Mouse (Mus musculus): ENCODE measurements around the gene Brd3. TPM values are rescaled to one million over a fixed set of nuclear protein-coding genes. Genes with fewer than 3 reads are reported as not detected.

Gene Brd3
- polyA plus RNA-seq, 1 experiment from 2014 or later, result 126 TPM

DNA sequence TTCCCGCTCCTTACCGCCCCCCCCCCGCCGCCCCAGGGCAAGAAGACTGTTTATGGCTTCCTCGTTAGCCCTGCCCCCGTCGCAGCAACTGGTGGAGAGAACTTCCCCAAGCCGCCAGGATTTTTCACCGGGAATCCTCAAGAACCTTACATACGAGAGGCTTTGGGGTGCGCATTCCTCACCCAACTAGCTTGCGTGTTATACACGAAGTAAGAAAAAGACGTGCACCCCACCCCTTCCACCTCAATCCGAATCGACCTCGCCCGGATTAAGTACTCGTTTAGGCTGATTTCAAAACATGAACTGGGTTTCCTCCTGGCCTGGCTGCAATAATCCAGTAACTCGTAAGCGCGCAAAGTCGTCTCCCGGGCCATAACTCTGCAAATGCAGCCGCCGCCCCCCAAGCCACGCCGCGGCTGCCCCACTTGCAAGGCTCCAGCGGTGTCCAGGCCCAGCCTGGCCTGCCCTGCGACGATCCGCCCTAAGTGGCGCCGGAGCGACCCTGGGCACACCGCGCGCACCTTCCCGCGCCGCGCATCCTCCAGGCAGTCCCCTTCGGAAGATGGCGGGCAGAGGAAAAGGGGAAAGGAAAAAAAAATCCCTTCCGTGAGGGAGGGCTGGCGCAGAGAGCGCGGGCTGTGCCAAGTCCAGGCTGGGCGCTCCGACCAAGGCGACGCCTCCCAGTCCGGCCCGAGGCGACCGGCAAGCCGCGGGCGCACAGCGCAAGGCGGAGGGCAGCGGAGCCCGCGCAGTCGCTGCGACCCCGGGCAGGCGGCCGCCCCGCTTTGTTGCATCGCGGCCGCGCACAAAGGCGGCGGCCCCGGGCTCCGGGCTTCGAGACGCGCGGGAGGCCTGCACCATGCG is 32.6 kb downstream of the Brd3 start:
- Histone ChIP-seq H3K4me1 (ENCODE audit: insufficient read depth) (peaks cover 15% of the 10 kb centered on the region; the same call in 1 of the 2 replicates), H3K36me3 (ENCODE audit: insufficient read depth) (peaks cover 26% of the 10 kb centered on the region), H3K4me3 (ENCODE audit: low read depth, low read length) (peak overlapping the region; percentile 97), H3K27ac (ENCODE audit: low read depth) (peak overlapping the region; percentile 97), H3K9me3 (ENCODE audit: low read depth, low read length) (no peaks in the 10 kb centered on the region), H3K4me2 (peak overlapping the region; percentile 97), H3K27me3 (ENCODE audit: insufficient read depth, low read length) (no peaks in the 10 kb centered on the region), H3K9ac (peak overlapping the region; percentile 96)
- TF ChIP-seq CTCF (IDR thresholded peaks at IDR 0.05; ENCODE audit: low read depth), result no peak
- ATAC-seq (ENCODE audit: insufficient read depth), result peak; percentile 42
- peak; percentile 58 for DNase-seq
- WGBS, result under 1% methylated on average over 84 of the region's 84 CpGs

DNA sequence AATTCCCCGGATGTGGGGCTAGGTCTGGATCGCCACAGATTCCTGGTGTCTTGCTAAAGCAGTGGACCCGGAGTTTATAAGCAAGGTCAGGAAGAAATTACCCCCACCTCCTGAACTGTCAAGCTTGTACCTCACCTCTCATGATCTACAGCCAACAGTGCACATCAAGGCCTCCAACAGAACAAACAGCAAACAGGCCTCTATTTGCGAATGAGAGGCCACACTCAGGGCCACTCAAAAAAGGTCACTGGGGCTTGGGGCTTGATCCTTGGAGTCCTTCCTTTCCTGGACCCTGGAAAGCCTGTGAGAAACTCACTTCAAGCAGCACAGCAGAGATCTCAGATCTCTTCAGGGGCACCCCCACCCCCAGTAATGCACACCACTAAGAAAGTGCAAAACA is 33.6 kb downstream of the Brd3 start:
- WGBS, result 14% methylated on average over 4 of the region's 4 CpGs
- no peak for DNase-seq
- Histone ChIP-seq H3K4me2 (peak overlapping the region; percentile 97), H3K9ac (peak overlapping the region; percentile 96), H3K4me3 (ENCODE audit: low read depth, low read length) (peak overlapping the region; percentile 97), H3K9me3 (ENCODE audit: low read depth, low read length) (no peaks in the 10 kb centered on the region), H3K4me1 (ENCODE audit: insufficient read depth) (peaks cover 15% of the 10 kb centered on the region), H3K27ac (ENCODE audit: low read depth) (no peak overlapping the region), H3K27me3 (ENCODE audit: insufficient read depth, low read length) (no peaks in the 10 kb centered on the region), H3K36me3 (ENCODE audit: insufficient read depth) (peaks cover 33% of the 10 kb centered on the region)
- no peak for ATAC-seq (ENCODE audit: insufficient read depth)
- TF ChIP-seq CTCF (IDR thresholded peaks at IDR 0.05; ENCODE audit: low read depth), result no peak

DNA sequence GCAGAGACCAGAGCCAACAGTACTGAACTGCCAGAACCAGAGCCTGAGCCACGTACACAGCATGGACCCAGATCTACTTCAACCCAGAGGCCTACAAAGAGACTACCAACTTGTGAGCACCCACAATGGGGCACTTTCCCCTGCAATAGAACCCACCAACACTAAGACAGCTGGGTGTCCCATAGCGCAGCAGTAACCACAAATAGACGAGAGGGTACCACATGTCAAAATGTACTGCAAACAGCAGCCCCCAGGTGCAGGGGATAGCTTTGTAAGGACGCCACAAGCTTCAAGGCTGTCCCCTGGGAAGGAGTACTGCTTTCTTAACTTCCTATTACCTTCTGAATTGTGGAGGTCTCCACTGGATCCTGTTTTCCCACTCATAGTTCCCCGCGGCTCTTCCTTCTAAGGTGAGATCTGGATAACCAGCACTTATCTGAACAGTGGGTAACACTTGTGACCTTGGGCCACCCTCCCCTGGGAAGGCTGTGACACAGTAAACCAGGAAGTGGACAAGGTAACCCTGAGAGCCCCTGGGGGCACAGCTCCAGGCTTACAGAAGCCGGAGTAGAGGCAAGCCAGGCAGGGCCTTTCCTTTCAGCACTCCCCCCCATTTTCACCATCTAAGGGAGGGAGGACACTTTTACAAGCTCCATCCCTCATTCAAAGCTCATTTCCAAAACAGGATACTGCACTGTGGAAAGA is 34.2 kb downstream of the Brd3 start:
- no peak overlapping the region for H3K27ac ChIP-seq (ENCODE audit: low read depth)
- WGBS, result 57% methylated on average over 7 of the region's 7 CpGs
- H3K4me1 ChIP-seq (ENCODE audit: insufficient read depth), result peaks cover 15% of the 10 kb centered on the region

DNA sequence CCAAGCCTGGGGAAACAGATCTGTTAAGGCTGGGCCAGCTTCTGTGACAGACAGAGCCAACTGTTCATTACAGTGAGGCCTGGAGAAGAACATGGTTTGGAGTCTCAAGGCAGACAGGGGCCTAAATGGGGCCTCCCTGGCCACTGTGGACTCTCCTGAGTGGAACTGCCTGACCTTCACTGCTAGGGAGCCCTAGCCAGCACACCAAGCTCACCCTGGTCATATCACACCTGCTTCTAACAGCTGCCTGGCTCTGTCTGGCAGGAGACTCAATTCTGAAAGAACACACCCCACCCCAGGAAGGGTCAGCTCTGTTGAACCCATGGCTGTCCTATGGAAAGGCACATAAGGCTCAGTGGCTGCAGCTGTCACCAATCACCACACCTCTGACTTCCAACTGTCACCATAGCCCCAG is 36.3 kb downstream of the Brd3 start:
- H3K4me1 ChIP-seq (ENCODE audit: insufficient read depth), result peaks cover 15% of the 10 kb centered on the region

More for the DNA sequence above, 34.2 kb downstream of the Brd3 start:
- TF ChIP-seq CTCF (IDR thresholded peaks at IDR 0.05; ENCODE audit: low read depth), result no peak
- no peaks in the 10 kb centered on the region for H3K9me3 ChIP-seq (ENCODE audit: low read depth, low read length)
- H3K4me2 ChIP-seq, result peak overlapping the region; percentile 97
- H3K9ac ChIP-seq, result peak overlapping the region; percentile 96
- peaks cover 40% of the 10 kb centered on the region for H3K36me3 ChIP-seq (ENCODE audit: insufficient read depth)
- DNase-seq (no peak), ATAC-seq (ENCODE audit: insufficient read depth) (no peak)
- H3K27me3 ChIP-seq (ENCODE audit: insufficient read depth, low read length), result no peaks in the 10 kb centered on the region
- peak overlapping the region; percentile 97 for H3K4me3 ChIP-seq (ENCODE audit: low read depth, low read length)

DNA sequence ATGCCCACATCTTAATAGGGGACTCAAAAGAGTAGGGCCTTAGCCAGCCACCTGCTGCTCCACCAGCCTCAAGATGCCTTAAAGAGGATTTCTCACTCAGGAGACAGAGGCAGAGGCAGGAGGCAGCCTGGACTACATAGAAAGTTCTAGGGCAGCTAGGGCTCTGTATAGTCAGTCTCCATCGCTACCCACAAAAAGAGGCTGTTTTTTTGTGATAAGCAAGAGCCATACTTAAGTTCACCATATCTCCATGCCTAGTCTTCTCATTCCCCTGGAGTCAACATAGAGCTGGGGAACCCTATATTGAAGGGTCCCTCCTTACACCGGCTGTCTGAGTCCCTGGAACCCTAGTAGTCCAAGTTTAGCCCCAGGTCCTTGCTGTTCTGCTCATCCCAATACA is 36.9 kb downstream of the Brd3 start:
- H3K36me3 ChIP-seq (ENCODE audit: insufficient read depth), result peaks cover 67% of the 10 kb centered on the region
- H3K4me3 ChIP-seq (ENCODE audit: low read depth, low read length), result no peak overlapping the region
- ATAC-seq (ENCODE audit: insufficient read depth) (no peak), DNase-seq (no peak)
- peaks cover 15% of the 10 kb centered on the region for H3K4me1 ChIP-seq (ENCODE audit: insufficient read depth)
- no peak for TF ChIP-seq CTCF (IDR thresholded peaks at IDR 0.05; ENCODE audit: low read depth)
- H3K9me3 ChIP-seq (ENCODE audit: low read depth, low read length), result no peaks in the 10 kb centered on the region
- no peak overlapping the region for H3K4me2 ChIP-seq
- no peak overlapping the region for H3K27ac ChIP-seq (ENCODE audit: low read depth)
- WGBS, result 82% methylated on average over 2 of the region's 2 CpGs
- H3K9ac ChIP-seq, result no peak overlapping the region
- H3K27me3 ChIP-seq (ENCODE audit: insufficient read depth, low read length), result no peaks in the 10 kb centered on the region

More for the DNA sequence above, 36.3 kb downstream of the Brd3 start:
- H3K9me3 ChIP-seq (ENCODE audit: low read depth, low read length), result no peaks in the 10 kb centered on the region
- H3K9ac ChIP-seq, result no peak overlapping the region
- H3K27ac ChIP-seq (ENCODE audit: low read depth), result no peak overlapping the region
- ATAC-seq (ENCODE audit: insufficient read depth) (no peak), DNase-seq (no peak)
- H3K36me3 ChIP-seq (ENCODE audit: insufficient read depth), result peaks cover 61% of the 10 kb centered on the region
- no peak for TF ChIP-seq CTCF (IDR thresholded peaks at IDR 0.05; ENCODE audit: low read depth)
- H3K4me2 ChIP-seq, result no peak overlapping the region
- H3K27me3 ChIP-seq (ENCODE audit: insufficient read depth, low read length), result no peaks in the 10 kb centered on the region
- H3K4me3 ChIP-seq (ENCODE audit: low read depth, low read length), result no peak overlapping the region

DNA sequence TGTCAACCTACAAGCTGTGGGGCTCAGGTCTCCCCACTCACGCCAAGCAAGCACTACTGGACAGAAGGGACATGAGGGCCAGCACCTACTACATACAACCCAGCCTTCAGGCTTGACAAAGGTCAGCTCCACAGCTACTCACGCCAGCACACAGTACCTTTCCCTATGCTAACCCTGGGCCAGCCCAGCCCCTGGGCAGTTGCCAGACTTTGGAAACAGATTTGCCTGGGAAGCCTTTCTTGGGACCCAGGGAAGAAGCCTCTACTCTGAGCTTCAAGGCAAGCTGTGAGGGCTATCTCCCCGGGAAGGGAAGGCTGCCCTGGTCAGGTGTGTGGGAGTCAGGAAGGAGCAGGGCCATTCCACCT is 37.5 kb downstream of the Brd3 start:
- Histone ChIP-seq H3K4me3 (ENCODE audit: low read depth, low read length) (no peak overlapping the region), H3K4me2 (no peak overlapping the region), H3K4me1 (ENCODE audit: insufficient read depth) (peaks cover 15% of the 10 kb centered on the region), H3K9ac (no peak overlapping the region), H3K27ac (ENCODE audit: low read depth) (no peak overlapping the region), H3K9me3 (ENCODE audit: low read depth, low read length) (no peaks in the 10 kb centered on the region), H3K27me3 (ENCODE audit: insufficient read depth, low read length) (no peaks in the 10 kb centered on the region), H3K36me3 (ENCODE audit: insufficient read depth) (peaks cover 73% of the 10 kb centered on the region)
- WGBS, result 60% methylated on average over 3 of the region's 3 CpGs
- ATAC-seq (ENCODE audit: insufficient read depth) (no peak), DNase-seq (no peak)
- no peak for TF ChIP-seq CTCF (IDR thresholded peaks at IDR 0.05; ENCODE audit: low read depth)

Data from lung, embryonic 14.5 days (tissue).